Mouse (Mus musculus): ENCODE measurements around the gene Ctnnd2.

Gene Ctnnd2

DNA sequence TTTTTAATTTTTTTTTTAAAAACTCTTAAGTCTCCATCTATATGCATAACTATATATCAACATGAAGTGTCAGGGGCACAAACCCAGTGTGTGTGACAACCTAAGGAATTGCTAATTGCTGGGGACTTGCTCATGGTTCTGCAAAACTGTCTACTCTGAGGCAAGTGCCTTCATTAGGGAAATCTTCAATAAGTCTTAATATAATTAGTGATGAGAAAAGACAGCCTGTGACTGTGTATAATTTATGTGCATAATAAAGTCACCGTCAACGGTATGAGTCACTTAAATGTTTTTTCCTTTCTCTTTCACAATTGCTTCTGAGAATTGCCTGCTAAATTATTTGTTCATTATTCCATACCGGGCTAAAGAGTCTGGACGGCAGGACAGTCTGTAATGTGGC lies 228.7 kb downstream of the Ctnnd2 start:
- no peak for DNase-seq

DNA sequence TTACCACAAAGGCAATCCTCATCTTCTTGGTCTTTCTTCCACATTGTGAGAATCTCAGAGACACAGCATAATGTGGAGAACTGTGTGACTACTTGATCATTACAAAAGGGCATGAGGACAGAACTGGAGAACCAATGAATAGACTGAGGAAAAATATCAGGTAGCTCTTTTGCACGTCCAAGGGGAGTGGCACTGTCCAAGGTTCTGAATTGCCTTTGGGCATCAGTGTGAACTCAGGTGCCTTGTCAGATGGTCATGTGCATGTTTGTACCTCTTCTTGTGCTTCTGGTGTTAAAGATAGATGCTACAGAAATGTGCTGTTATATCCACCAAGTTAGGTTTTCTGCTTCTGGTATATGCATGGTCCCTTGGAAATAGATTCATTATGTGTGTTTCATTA lies 233.9 kb downstream of the Ctnnd2 start:
- no peak for DNase-seq

DNA sequence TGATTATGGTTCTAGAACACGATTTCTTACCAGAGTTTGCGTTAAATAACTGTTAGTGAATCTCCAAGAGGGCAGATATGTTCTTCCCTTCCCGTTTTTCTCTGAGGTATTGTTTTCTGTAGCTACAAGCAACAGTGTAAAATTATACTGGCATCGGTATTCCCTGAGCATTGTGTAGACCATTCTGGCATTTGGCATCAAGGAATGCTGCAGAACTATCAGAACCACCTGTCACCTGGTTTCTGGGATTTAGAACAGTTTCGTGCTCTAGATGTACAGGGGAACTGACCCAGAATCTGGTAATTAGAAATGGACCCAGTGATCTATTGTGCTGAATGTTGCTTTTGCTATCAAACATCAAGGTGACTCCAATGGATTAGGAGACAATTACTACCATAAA lies 250.8 kb downstream of the Ctnnd2 start:
- DNase-seq, result no peak

DNA sequence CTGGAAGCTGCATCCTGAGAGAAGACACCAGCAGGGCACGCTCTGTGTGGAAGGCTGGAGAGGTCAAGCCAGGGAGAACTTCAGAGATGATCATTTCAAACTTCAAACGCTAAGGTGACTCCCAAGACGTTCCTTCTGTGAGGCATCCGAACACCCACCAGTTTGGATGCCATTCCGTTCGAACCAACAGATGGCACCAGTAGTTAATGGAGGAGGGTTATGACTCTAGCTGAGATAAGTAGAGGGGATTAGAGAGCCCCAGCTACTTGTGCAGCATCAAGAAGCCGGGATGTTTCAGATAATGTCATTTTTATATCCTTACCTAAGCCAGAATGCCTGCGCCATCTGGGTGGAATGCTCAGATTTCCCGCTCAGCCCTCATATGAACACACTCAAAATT lies 251.9 kb downstream of the Ctnnd2 start:
- no peak for DNase-seq

DNA sequence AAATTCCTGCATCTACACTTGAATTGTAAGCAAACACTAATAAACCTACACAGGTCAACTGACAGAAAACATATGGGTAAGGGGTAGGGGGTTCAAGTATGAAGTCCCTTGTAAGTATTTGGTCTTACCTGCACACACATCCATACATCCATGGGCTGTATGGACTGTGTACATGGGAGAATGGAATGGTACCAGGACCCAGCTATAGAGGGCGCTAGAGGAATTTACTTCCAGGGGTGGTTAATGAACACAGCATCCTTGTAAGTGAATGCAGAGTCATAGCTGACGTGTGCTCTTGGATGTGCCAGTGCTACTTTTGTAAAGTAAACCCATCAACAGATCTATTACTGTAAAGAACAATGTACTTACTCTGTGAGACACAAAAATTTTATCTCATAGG lies 254.9 kb downstream of the Ctnnd2 start:
- DNase-seq, result peak; percentile 2 to 4

DNA sequence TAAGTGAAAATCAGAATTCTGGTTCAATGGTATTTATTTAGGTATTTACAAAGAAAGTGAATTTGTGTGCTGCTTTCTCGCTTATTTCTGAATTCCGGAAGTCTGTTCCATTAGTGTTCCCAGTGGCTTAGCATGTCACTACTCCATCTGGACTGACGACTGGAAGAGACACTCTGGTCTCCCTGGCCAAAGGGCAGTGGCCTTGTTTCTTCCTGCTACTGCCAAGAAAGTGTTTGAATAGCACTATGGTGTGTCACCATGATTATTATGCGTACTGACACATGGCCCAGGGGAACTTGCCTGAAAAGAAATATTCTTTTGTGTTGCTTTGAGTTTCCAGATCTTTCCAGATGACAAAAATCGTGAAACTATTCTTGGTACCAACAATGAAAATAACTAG lies 266.7 kb downstream of the Ctnnd2 start:
- no peak for DNase-seq

DNA sequence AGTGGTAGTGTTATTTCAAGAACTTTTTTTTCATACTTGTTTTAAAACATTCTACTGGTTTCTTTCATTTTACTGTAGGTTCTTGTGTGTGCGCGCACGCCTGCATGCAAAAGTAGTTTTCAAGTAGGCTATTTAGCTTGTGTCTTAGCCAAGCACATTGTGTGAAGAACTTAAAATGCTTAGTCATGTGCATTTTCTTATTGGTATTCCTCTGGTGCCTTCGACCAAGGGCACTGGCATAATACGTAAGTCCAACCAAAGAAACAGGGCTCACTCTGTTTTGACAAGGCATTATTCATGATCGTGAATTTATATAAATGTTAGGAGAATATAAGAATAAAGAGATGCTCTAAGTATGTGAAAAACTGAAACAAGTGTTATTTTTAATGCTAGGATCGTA lies 278.4 kb downstream of the Ctnnd2 start:
- DNase-seq, result no peak

DNA sequence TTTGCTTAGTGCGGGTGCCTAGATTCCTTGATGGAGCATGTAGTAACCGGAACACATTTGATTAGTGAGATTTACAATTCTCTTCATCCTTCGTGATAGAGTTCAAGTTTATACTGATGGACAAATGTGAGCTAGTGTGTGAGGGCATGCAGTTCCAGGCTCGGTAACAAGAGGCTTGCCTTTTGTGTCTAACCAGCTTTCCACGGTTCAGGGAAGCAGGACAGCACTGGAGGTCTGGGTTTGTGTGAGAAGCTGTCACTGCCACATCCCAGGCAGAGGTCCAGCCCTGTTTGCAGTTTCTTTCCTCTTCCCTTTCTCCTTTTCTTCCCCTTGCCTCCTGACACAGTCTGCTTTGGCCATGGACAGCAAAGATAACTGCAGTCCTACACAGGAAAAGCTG lies 279.5 kb downstream of the Ctnnd2 start:
- no peak for DNase-seq

DNA sequence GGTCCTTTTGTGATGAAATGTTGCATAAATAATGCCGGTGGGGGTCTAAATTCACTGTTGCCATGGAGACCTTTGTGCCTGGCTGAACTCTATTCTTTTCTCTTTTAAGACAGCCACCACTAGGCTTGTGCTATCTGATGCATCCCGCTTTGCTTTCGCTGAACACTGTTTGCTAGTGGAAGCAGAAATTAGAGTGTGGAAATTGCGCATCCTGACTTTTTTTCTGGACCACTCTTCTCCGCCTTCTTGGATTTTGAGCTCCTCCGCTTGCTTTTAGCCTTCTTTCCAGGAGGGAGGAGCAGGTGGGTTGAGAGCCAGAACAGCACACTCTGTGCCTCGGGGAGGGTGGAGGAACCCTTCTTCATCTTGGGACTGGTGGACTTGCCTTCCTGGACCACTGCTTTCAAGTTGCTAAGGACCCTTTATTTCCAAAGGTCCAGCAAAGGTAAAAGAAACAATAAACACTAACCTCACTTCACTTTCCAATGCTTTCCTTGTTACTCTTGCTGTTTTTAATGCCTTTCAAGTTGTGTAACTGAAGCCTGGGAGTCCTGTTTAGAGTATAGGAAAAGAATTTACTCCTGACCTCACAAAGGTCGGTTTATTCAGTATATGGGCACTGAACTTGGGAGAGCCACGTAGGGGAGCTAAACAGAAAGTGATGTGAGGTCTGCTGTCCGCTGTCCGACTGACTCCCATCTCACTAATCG lies 285.3 kb downstream of the Ctnnd2 start:
- no peak for DNase-seq

DNA sequence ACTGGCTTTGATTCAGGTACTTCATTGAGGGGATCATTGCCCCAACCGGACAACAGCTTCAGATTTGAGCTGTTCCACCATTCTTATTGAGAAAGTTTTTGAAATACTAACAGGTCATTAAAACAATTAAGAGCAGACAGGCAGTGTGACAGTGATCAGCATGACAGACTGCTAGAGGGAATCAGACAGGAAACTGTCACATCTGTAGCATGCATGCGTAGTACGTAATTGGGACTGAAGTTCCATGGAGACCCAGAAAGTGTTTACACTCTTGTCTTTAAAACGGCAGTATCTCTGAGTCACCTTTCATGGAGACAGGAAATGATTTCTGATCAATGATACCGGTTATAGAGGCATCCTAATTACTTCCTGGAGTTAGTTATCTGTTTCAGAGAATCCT lies 286.3 kb downstream of the Ctnnd2 start:
- no peak for DNase-seq

DNA sequence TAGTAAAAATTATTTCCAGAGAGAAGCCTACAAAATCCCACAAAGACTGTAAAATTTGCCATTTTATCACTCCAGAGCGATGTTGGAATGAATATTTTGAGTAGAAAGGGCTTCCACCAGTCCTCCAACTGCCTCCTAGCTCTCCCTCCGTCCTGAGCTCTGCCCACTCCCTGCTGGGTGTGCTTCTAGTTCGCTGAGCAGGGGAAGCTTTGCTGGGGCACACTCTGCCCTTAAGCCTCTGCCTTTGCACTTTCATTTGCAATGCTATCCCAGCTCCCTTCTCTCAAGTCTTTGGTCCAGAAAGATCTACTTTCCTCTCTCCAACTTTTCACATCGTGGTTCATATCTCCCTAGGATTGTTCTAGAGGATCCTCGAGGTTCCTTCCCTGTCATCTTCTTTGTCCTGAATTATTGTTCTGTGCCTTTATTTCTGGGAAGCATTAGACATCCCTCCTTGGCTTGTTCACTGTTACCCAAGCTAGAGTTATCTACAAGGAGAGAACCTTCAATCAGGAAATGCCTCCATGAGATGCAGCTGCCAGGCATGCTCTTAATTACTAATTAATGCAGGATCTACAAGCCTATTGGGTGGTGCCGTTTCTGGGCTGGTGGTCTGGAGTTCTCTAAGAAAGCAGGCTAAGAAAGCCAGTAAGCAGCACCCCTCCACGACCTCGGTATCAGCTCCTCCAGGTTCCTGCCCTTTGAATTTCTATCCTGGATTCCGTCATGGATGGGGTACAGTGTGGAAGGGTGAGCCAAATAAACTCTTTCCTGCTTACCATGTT lies 288.1 kb downstream of the Ctnnd2 start:
- no peak for DNase-seq

DNA sequence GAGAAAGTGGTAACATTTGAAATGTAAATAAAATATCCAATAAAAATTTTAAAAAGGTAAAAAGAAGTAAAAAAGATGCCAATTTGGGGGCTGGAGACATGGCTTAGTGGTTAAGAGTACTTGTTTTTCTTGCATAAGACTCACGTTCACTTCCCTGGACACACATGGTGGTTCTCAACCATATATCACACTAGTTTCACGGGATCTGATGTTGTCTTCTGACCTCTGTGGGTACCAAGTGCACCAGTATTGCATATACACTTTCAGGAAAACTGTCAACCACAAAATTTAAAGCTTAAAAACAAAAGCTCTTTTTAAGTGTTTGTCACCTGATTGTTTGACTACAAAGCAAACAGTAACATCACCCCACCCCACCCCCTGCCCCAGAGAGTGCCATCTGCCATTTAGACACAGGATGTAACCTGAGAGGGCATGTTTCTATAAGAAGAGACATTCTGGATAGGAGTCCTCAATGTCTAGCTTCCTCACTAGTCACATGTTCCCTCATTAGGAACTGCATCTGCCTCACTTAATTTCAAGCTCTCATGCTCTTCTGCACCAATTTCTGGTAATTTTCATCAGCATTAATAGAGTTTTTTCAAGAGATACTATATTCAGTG lies 290.5 kb downstream of the Ctnnd2 start:
- DNase-seq, result peak in 1 of 2 experiments; percentile 6

DNA sequence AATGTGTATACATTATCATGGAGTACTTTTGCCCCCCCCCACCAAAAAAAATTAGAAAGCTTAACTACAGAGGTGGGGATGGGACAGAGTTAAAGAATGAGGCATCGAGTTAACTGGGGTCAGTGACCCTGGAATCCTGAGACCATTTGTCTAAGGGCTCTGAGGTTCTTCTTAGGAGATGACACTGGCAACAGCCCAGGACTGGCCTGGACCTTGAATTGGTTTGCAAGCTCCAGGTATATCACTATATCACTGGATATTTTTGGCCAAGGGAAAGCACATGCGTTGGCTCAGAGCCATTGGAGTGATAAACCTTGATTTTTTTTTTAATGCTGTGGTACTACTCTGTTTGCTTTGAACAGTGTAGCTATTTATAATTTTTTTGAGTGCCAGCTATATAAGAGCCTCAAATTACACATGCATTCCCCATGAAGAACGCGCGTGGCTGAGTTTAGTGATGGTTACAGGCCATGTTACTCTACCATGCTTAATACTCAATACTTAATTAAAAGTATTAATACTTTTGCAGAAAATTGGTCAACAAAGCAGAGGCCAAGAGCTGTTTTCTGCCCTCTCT lies 291.2 kb downstream of the Ctnnd2 start:
- DNase-seq, result no peak

DNA sequence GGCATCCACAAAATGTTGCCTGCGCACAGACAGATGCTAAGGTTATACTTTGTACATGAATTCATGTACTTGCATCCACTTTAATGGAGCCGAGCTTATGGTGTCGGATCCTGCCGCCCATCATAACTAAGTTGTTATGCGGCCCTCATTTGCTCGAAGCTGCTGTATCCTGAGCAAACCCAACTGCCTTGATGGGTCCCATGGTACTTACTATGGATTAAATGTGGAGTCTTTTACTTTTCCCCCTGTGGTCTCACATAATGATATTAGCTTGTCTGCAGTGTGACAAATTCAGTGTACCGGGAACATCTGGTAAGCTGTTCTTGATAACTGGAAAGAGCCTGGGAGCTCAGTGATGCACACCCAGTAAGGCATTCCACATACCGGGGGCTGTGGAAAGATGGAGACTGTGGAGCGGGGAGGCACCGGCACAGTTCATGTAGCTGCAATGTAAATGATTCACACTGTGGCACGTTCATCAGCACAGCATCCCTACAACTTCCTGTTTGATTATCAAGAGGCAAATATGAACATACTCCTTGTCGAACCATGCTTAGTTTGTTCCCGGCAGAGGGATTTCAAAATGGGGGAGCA lies 294.7 kb downstream of the Ctnnd2 start:
- DNase-seq, result no peak

DNA sequence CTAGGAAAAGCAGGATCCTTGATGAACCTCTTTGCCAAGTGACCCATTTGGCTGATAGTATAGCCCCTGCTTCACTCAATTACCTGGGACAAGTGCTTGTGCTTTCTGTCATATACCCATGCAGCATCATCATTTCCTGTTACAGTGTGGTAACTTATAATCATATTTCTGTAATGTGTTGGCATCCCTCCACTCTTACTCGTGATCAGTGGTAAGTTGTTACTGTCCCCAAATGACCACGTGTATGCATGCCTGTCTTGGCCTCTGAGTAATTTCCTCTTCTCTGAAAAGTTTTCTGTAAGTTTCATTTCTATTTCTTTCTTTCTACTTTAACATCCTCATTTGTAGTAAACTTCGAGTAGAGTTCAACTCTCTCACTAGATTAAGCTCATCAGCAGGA lies 296.4 kb downstream of the Ctnnd2 start:
- DNase-seq, result no peak

DNA sequence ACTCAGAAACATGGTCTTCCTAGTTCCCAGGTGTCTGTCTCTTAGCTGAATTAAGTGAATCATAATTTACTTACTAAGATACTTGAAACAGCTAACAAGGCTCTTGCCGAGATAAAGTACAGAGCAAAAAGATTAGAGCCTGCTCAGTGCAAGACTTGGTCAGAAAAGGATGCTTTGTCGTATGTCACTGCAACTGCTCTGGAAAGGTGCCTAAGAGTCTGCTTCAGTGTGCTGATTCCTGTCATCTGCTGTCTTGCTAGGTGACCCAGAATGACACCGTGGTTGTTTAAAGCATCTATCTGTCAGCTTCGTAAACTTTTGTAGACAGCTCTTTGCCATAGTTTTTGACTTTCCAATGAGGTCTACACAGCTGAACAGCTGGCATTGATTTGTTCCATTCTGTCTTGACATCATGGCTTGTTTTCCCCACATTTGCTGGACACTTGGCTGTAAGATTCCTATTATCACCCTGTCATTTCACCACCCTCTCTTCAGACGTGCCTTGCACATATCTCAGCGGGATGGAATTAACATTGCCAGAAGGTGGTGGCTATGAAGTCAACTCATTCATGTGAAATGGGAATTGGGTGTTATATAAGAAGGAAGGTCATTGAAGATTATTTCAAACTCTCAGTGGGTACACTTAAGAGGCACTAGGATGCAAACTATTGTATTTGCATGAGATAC lies 299.0 kb downstream of the Ctnnd2 start:
- no peak for DNase-seq

DNA sequence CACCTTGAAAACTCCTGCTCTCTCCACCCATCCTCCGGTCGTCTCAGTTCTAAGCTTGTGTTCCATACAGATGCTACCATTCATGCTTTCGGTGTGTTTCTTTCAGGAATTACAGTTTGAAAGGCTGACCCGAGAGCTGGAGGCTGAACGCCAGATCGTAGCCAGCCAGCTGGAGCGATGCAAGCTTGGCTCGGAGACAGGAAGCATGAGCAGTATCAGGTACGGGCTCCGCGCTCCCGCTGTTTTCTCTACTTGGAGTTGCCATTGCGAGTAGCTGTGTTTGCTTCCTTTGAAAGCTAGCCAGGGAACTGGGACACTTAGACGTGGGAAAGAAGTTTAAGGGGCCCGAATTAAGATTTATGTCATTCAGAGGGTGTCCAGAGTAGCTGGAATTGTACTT lies 308.3 kb downstream of the Ctnnd2 start:
- DNase-seq, result no peak

DNA sequence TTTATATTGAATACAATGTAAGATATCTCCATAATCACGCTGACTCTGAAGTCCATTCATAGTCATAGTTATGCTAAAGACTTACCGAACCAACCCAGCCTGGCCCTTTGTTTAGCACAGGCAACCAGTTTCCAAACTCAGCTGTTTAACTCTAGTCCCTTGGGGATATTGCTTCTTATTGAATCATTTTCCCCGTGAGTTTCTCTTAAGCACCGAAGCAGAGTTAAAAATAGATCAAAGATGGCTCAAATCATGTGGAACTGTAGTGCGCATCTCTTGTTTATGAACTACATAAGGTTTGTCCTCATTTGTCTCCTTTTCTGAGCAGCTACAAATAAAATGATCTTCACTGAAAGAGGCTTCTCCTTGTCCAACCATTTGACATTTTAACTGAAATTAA lies 334.1 kb downstream of the Ctnnd2 start:
- no peak for DNase-seq

DNA sequence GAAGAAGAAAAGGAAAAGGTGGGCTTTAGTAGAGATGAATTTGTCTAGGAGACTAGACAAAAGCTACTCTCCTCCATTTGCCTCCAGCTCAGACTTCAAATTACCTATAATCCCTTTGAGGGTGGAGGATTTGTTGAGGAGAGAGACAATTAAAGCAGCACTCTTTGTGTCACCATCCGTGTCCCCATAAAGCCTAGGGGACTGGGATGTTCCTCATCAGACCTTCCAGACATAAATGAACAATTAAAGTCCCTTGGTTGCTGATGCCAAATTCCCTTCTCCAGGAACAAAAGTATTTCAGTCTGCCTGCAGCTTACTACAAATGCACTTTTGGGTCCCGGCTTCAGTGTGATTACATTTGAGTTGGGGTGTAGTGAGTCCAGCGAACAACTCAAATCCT lies 340.1 kb downstream of the Ctnnd2 start:
- no peak for DNase-seq

DNA sequence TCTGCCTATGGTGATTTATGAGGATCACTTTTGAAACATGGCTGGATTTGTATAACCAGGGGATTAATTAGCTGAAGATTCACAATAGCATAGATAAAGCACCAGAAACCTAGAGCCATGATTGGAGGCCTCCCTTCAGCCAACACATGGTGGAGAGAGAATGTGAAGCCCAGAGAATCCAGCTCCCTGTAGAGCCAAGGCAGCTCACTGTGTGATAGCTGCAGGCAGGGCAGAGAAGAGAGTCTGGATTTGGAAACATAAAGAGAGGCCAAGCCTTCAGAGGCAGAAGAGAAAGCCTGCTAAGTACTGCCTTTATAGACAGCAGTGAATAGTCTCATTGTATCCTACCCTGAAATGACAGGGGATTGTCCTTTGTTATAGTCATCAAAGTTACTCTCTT lies 340.7 kb downstream of the Ctnnd2 start:
- DNase-seq, result no peak

DNA sequence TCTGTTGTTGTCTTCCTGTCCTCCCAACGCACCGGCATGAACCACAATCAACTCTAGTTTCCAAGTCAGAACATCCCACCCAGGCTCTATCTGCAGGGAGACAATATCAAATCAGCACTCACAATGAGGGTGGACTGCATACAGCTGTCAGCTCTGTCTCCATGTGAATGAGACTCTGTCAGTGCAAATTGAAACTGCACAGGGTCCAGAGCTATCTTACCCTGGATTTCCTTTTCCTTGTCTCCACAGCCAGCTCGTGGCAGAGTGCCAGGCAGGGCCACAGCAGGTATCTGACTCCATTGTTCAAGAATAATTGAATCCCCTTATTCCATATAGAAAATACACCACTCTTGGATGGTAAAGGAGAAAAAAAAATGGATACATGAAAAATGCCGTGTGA lies 343.0 kb downstream of the Ctnnd2 start:
- DNase-seq, result no peak

DNA sequence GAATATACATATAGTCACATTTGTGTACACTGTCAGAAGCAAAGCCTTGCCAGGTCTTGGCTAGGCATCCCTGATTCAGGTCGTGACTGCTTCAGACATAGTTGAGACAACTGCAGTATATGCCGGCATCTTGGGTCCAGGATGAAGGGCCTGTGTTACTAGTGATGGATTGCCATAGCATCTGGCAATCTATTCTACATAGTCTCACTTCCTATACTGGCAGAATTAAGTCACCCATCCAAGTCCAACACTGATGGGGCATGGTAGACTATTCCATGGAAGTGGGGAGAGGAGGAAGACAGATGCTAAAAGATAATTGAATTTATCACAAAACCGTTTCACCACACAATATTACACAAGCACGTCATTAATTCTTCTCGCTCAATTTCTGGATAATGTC lies 369.1 kb downstream of the Ctnnd2 start:
- no peak for DNase-seq

DNA sequence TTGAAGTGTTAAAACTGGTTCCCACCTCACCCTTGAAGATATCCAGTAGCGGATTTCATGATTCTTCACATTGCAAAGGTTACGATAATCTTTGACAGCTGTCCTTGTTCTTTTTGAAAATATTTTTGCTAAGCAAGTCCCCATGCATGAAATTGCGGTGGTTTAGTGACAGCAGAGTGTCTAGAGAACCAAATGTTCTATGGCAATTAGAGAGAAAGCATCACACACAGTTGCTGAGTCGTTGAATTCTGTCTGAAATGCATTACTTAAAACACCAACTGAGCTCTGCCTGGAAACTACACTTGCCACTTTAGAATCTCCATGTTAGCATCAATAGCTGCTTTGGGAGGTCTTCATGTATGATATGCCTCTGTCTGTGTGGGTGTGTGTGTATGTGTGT lies 375.9 kb downstream of the Ctnnd2 start:
- DNase-seq, result no peak

All from thymus, postnatal 36 days (tissue).